Mouse (Mus musculus): ENCODE results near the gene Bst1.

GRCm38 (mm10) chr5:43865316-43865715 lies 46.6 kb downstream of the Bst1 start:
- TF ChIP-seq CTCF (IDR thresholded peaks at IDR 0.05; ENCODE audit: insufficient read depth, low read depth, low read length), result no peak
- TF ChIP-seq POLR2A (IDR thresholded peaks at IDR 0.05; ENCODE audit: insufficient read depth, low read depth, low read length), result no peak

Measured in olfactory bulb, adult 2 months (tissue).